21 mouse cellular contexts compared by ENCODE assay signal in genomic region chr4:152467951-152468350, GRCm38 (mm10). TPM values are rescaled to one million over a fixed set of nuclear protein-coding genes. Genes with fewer than 3 reads are reported as not detected.
DNase-seq lines count a peak whose midpoint lies in the region; ATAC-seq lines count a peak whose summit lies in the region.
"Had no signal": no experiment of that assay in that cellular context is flagged by ENCODE, and none has a peak within 500 bp of the region (broad histone marks: within the 10 kb centered on the region; RNA-seq: fewer than 3 reads in every experiment).

No protein-coding gene starts in this region.

- no peaks in the 10 kb centered on the region for H3K4me1 ChIP-seq in liver, embryonic 11.5 days (replicated peaks; ENCODE audit: control insufficient read depth, insufficient read depth, low read length)
- H3K4me1 ChIP-seq: limb, embryonic 15.5 days had no signal

- H3K4me3 ChIP-seq in liver, embryonic 11.5 days (ENCODE audit: low read depth, low read length): no peak overlapping the region
- H3K4me3 ChIP-seq: forebrain, embryonic 12.5 days; limb, embryonic 15.5 days had no signal

- no peak overlapping the region for H3K9ac ChIP-seq in liver, embryonic 11.5 days (ENCODE audit: low read depth, low read length)
- H3K9ac ChIP-seq: forebrain, embryonic 12.5 days; limb, embryonic 15.5 days; liver, postnatal 0 days had no signal

- H3K9me3 ChIP-seq in liver, embryonic 11.5 days (ENCODE audit: control insufficient read depth, low read length): peaks cover 8% of the 10 kb centered on the region; the same call in 1 of the 2 replicates

- 76% methylated on average over 6 of the region's 6 CpGs for WGBS in liver, embryonic 11.5 days

- H3K27ac ChIP-seq in liver, embryonic 11.5 days (ENCODE audit: low read depth, low read length): no peak overlapping the region
- H3K27ac ChIP-seq: forebrain, embryonic 12.5 days; limb, embryonic 15.5 days had no signal

- H3K4me2 ChIP-seq in liver, embryonic 11.5 days: no peak overlapping the region
- H3K4me2 ChIP-seq: forebrain, embryonic 12.5 days; heart, embryonic 11.5 days; limb, embryonic 15.5 days had no signal

- H3K27me3 ChIP-seq in liver, embryonic 11.5 days (replicated peaks; ENCODE audit: control insufficient read depth, insufficient read depth, low read length): no peaks in the 10 kb centered on the region
- H3K27me3 ChIP-seq: forebrain, embryonic 12.5 days; limb, embryonic 15.5 days had no signal

- peak; percentile 43 for ATAC-seq in frontal cortex, adult (ENCODE audit: low TSS enrichment)
- no peak for ATAC-seq in liver, embryonic 11.5 days (replicated peaks; ENCODE audit: low FRiP score)
- ATAC-seq: liver, postnatal 0 days; midbrain, embryonic 16.5 days had no signal

- H3K36me3 ChIP-seq in liver, embryonic 11.5 days (ENCODE audit: control insufficient read depth, insufficient read depth, low read length): no peaks in the 10 kb centered on the region
- H3K36me3 ChIP-seq: limb, embryonic 15.5 days had no signal

- no peak for DNase-seq in frontal cortex, postnatal 10 days (ENCODE audit: low spot score in 2 of 2)
- peak; percentile 85 to 93 for DNase-seq in layer of hippocampus, adult 18-20 months (ENCODE audit: low spot score in 2 of 2)
- DNase-seq in layer of hippocampus, adult 9-10 months (ENCODE audit: low spot score): no peak
- DNase-seq in right cerebral cortex, postnatal 14 days: peak; percentile 36
- DNase-seq in right cerebral cortex, postnatal 25 days: no peak
- no peak for DNase-seq in urinary bladder, postnatal 4 days (ENCODE audit: low spot score in 2 of 2)
- no peak for DNase-seq in liver, embryonic 11.5 days (ENCODE audit: low spot score)
- DNase-seq: adrenal gland, postnatal 25 days; cerebellum, adult 11-12 months; cerebellum, postnatal 25 days; heart, postnatal 14 days; kidney, adult 2 months; kidney, postnatal 10 days; liver, postnatal 0 days; lung, postnatal 10 days had no signal

RNA-seq across cellular contexts. Expression of gene Nphp4, which starts 8.6 kb away (rescaled TPM):
- 10 to 100 TPM; 25.6 to 26.1 TPM for total RNA-seq in layer of hippocampus, adult 18-20 months (2021)
- 1.0 and 1.2 TPM in 2 replicates for polyA plus RNA-seq in liver, embryonic 11.5 days (2014; fragmentation: Nextera tagmentation; extraction: Ambion mirVana)
- total RNA-seq: MEL had no signal

RNA-seq across cellular contexts. Expression of gene Kcnab2, which starts 9.7 kb away (rescaled TPM):
- 100 to 1,000 TPM; 760 to 810 TPM for total RNA-seq in layer of hippocampus, adult 18-20 months (2021)
- 9.6 and 9.8 TPM in 2 replicates for polyA plus RNA-seq in liver, embryonic 11.5 days (2014; fragmentation: Nextera tagmentation; extraction: Ambion mirVana)

Comparison
In these comparisons a context has a peak if more than half of its experiments do, and no peak if none do; other contexts are left out.
1. DNase-seq: peak in layer of hippocampus, adult 18-20 months (2 of 2) and right cerebral cortex, postnatal 14 days (single experiment); none in frontal cortex, postnatal 10 days (0 of 2), layer of hippocampus, adult 9-10 months (single experiment), right cerebral cortex, postnatal 25 days (single experiment), urinary bladder, postnatal 4 days (0 of 2) and liver, embryonic 11.5 days (single experiment).